Comparison of ENCODE assay signal across 9 mouse cellular contexts in genomic region chr12:54984701-54985256, GRCm38 (mm10). TPM values are rescaled to one million over a fixed set of nuclear protein-coding genes. Genes with fewer than 3 reads are reported as not detected.
DNase-seq lines count a peak whose midpoint lies in the region; ATAC-seq and TF ChIP-seq lines count a peak whose summit lies in the region.
"Had no signal": no experiment of that assay in that cellular context is flagged by ENCODE, and none has a peak within 500 bp of the region (broad histone marks: within the 10 kb centered on the region; RNA-seq: fewer than 3 reads in every experiment).

No protein-coding gene starts in this region.

- no peaks in the 10 kb centered on the region for H3K9me3 ChIP-seq in ES-E14 (ENCODE audit: control insufficient read depth, insufficient read depth, low read depth, low read length)
- no peaks in the 10 kb centered on the region for H3K9me3 ChIP-seq in forebrain, embryonic 11.5 days (ENCODE audit: control insufficient read depth, low read length)

- peak overlapping the region; percentile 86 for H3K4me2 ChIP-seq in forebrain, embryonic 11.5 days (ENCODE audit: low read depth, low read length, severe bottlenecking)

- intact Hi-C loops in heart, postnatal 14 days (cut with DNase I), result loop anchor here (10.0 kb wide), 1 partner anchor 150 kb away; no protein-coding TSS in a partner anchor

- no peaks in the 10 kb centered on the region for H3K27me3 ChIP-seq in forebrain, embryonic 11.5 days (ENCODE audit: control insufficient read depth, insufficient read depth, low read length)

- in situ Hi-C loops in ES-E14 (cut with MboI; ENCODE audit: low sequenced_read_pairs in 2 of 2, unreplicated experiment in 2 of 2), result no loop called here

- ATAC-seq in forebrain, embryonic 11.5 days (replicated peaks; ENCODE audit: low FRiP score), result peak; percentile 75

- no peak for DNase-seq in ES-E14 (ENCODE audit: low read depth, low spot score)
- DNase-seq in brain, adult 2 months (ENCODE audit: low read depth, low spot score), result peak; percentile 57
- DNase-seq in forebrain, embryonic 11.5 days (ENCODE audit: low spot score), result peak; percentile 82
- DNase-seq in heart, postnatal 14 days, result peak; percentile 73 to 79
- peak; percentile 12 for DNase-seq in layer of hippocampus, adult 9-11 months
- peak; percentile 50 for DNase-seq in lung, postnatal 25 days (ENCODE audit: low spot score)
- DNase-seq in ovary, postnatal 36 days (ENCODE audit: low spot score), result peak; percentile 58
- DNase-seq in urinary bladder, postnatal 14 days (ENCODE audit: low spot score), result peak; percentile 69

- H3K4me3 ChIP-seq in ES-E14 (ENCODE audit: insufficient read depth in 1 of 2, low read depth in 1 of 2, low read length in 2 of 2, poor library complexity in 1 of 2, severe bottlenecking in 1 of 2), result peak overlapping the region; percentile 88 to 95
- H3K4me3 ChIP-seq in forebrain, embryonic 11.5 days (ENCODE audit: low read depth, low read length), result peak overlapping the region; percentile 94

- H3K4me1 ChIP-seq in ES-E14 (ENCODE audit: control insufficient read depth in 2 of 2, insufficient read depth in 2 of 2, low read length in 2 of 2, poor library complexity in 1 of 2), result peaks cover 3 to 5% of the 10 kb centered on the region in 2 experiments; a peak in 1 of 4 replicates
- H3K4me1 ChIP-seq in forebrain, embryonic 11.5 days (replicated peaks; ENCODE audit: control insufficient read depth, insufficient read depth, low read length), result no peaks in the 10 kb centered on the region

- 1% methylated on average over 41 of the region's 42 CpGs for WGBS in forebrain, embryonic 11.5 days

- no peak overlapping the region for H3K27ac ChIP-seq in ES-E14 (ENCODE audit: insufficient read depth, low read depth, low read length, poor library complexity, severe bottlenecking)
- peak overlapping the region; percentile 91 for H3K27ac ChIP-seq in forebrain, embryonic 11.5 days (ENCODE audit: low read depth, low read length)

- H3K36me3 ChIP-seq in ES-E14 (ENCODE audit: control insufficient read depth, insufficient read depth, low read length, poor library complexity, severe bottlenecking), result 0 out of 2 replicates have a peak, but pooled peaks cover 1% of the 10 kb centered on the region
- no peaks in the 10 kb centered on the region; the same call in 1 of the 2 replicates for H3K36me3 ChIP-seq in forebrain, embryonic 11.5 days (ENCODE audit: control insufficient read depth, insufficient read depth, low read length)

- peak overlapping the region; percentile 89 for H3K9ac ChIP-seq in ES-E14 (ENCODE audit: insufficient read depth, low read depth, low read length, poor library complexity, severe bottlenecking)
- peak overlapping the region; percentile 96 for H3K9ac ChIP-seq in forebrain, embryonic 11.5 days (ENCODE audit: low read length)

TF ChIP-seq in ES-E14, 5 proteins besides CTCF, POLR2A, EP300 and RAD21:
- TF ChIP-seq MAFK (IDR thresholded peaks at IDR 0.05; ENCODE audit: insufficient read depth, low read depth, low read length) (no peak), ZNF384 (IDR thresholded peaks at IDR 0.05; ENCODE audit: low read depth, low read length) (no peak), HCFC1 (IDR thresholded peaks at IDR 0.05; ENCODE audit: borderline replicate concordance, insufficient read depth, low read length) (no peak), ZC3H11A (IDR thresholded peaks at IDR 0.05; ENCODE audit: borderline replicate concordance, low read depth, low read length) (no peak), CHD2 (IDR thresholded peaks at IDR 0.05; ENCODE audit: low read depth, low read length) (no peak)

RNA-seq across cellular contexts. Expression of gene Gm20403, which starts 1.6 kb away (rescaled TPM):
- not detected in 2 replicates for total RNA-seq in ES-E14 (2012; rRNA removed)
- polyA plus RNA-seq in forebrain, embryonic 11.5 days (2014; fragmentation: Nextera tagmentation; extraction: Ambion mirVana), result not detected in 2 replicates
- not detected for total RNA-seq in heart, postnatal 14 days (2021)
- total RNA-seq: left cerebral cortex, postnatal 10 days had no signal

RNA-seq across cellular contexts. Expression of gene Baz1a, which starts 29.4 kb away (rescaled TPM):
- 19.7 and 22.9 TPM in 2 replicates for total RNA-seq in ES-E14 (2012; rRNA removed)
- 41.1 and 41.7 TPM in 2 replicates for polyA plus RNA-seq in forebrain, embryonic 11.5 days (2014; fragmentation: Nextera tagmentation; extraction: Ambion mirVana)
- 10 to 100 TPM in 1 of 2 experiments, 1 to 10 TPM in 1; 9.9 to 10.4 TPM for total RNA-seq in heart, postnatal 14 days (2021)
